Mouse (Mus musculus): ENCODE results near the gene Fam20a.

DNA sequence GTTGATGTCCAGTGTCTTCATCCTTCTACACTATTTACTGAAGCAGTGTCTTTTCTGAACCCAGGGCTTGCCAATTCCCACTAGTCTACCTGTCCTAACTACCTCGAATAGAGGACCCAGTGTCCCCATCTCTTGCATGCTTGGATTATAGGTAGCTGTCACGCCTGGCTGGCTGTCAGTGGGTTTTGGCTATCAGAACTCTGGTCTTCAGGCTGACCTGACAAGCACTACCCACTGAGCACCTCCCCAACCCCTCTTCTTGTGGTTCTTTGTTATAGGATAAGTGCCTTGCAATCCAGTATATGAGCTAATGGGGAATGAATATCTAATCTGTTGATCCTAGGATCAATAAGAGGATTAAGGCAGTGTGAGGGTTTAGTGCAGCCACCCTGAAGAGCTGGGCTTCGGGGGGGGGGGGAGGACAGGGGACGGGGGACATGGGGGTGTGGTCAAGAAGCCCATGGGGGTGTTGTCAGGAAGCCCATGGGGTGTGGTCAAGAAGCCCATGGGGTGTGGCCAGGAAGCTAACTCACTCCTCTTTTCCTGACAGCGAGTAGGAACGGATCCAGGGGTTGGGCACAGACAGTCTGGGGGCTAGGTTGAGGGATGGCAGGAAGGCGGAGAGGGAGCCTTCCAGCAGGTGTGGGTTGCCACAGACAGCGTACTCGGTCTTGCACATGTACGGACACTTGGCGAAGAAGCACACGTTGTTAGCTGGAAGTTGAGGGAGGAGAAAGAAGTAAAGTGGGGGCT, 45.3 kb downstream of the Fam20a start:
- TF ChIP-seq CTCF (IDR thresholded peaks at IDR 0.05; ENCODE audit: low read depth, low read length) (no peak), POLR2A (IDR thresholded peaks at IDR 0.05; ENCODE audit: insufficient read depth, low read length) (no peak), EP300 (IDR thresholded peaks at IDR 0.05; ENCODE audit: insufficient read depth, low read depth, low read length) (no peak)

All from ES-Bruce4 (cell line).